Mouse (Mus musculus) MEL (cell line): ENCODE results near the gene Cgnl1. TPM values are rescaled to one million over a fixed set of nuclear protein-coding genes. Genes with fewer than 3 reads are reported as not detected.

Source experiments
- DNase-seq: peaks from one replicate; pipeline ENCODE4 v3.0.0; 2011; ENCODE audit warnings: low read depth, low spot score
- H3K27ac ChIP-seq: 2 replicates; pipeline ENCODE4 v1.5.1; 2012; ENCODE audit warnings: low read depth, mild to moderate bottlenecking, control low read depth, low read length, moderate library complexity; ENCODE audit not compliant: control insufficient read depth
- H3K27me3 ChIP-seq, 2 experiments: fragments of 150-350 bp in 1 of 2; sonication (generic) in 1 of 2; 2 replicates each; pipeline ENCODE4 v1.6.1; 2012; ENCODE audit warnings: low read length in 2 of 2, mild to moderate bottlenecking in 2 of 2, improper control_type of control experiment in 1 of 2, moderate library complexity in 1 of 2; ENCODE audit not compliant: insufficient read depth in 2 of 2, control insufficient read depth in 1 of 2
- H3K36me3 ChIP-seq, 2 experiments: 2 replicates each; pipeline ENCODE4 v1.6.1; 2012 to 2014; ENCODE audit warnings: low read length in 2 of 2, improper control_type of control experiment in 1 of 2, inconsistent platforms in 1 of 2, mild to moderate bottlenecking in 1 of 2; ENCODE audit not compliant: insufficient read depth in 2 of 2, control insufficient read depth in 1 of 2
- H3K4me1 ChIP-seq, 2 experiments: fragments of 150-350 bp in 1 of 2; sonication (generic) in 1 of 2; 2 replicates each; pipeline ENCODE4 v1.6.1; 2012; ENCODE audit warnings: low read length in 2 of 2, improper control_type of control experiment in 1 of 2, mild to moderate bottlenecking in 1 of 2; ENCODE audit not compliant: insufficient read depth in 2 of 2, control insufficient read depth in 1 of 2
- H3K4me3 ChIP-seq, 2 experiments: fragments of 150-350 bp in 1 of 2; sonication (generic) in 1 of 2; 2 replicates each; pipeline ENCODE4 v1.5.1; 2012; ENCODE audit warnings: low read depth in 2 of 2, low read length in 2 of 2, mild to moderate bottlenecking in 2 of 2, moderate library complexity in 2 of 2, control low read depth in 1 of 2, improper control_type of control experiment in 1 of 2; ENCODE audit not compliant: control insufficient read depth in 1 of 2, insufficient read depth in 1 of 2
- H3K79me2 ChIP-seq: 2 replicates; pipeline ENCODE4 v1.6.1; 2012; ENCODE audit warnings: mild to moderate bottlenecking, low read length, moderate library complexity; ENCODE audit not compliant: control insufficient read depth, poor library complexity, insufficient read depth
- H3K9ac ChIP-seq: 2 replicates; pipeline ENCODE4 v1.6.1; 2012; ENCODE audit warnings: low read depth, mild to moderate bottlenecking, control low read depth, low read length, moderate library complexity; ENCODE audit not compliant: control insufficient read depth, poor library complexity, severe bottlenecking
- H3K9me3 ChIP-seq: fragments of 150-350 bp; sonication (generic); replicated peaks from 2 replicates; pipeline ENCODE4 v1.6.1; 2012; ENCODE audit warnings: mild to moderate bottlenecking, low read length, improper control_type of control experiment, moderate library complexity; ENCODE audit not compliant: insufficient read depth
- CHD2 ChIP-seq: IDR thresholded peaks from 2 replicates; pipeline ENCODE4 v1.6.1; 2011; ENCODE audit warnings: low read length, improper control_type of control experiment
- E2F4 ChIP-seq: IDR thresholded peaks from 2 replicates; pipeline ENCODE4 v1.6.1; 2011; ENCODE audit warnings: low read depth, low read length, improper control_type of control experiment, borderline replicate concordance
- GABPA ChIP-seq: IDR thresholded peaks from 2 replicates; pipeline ENCODE4 v1.6.1; 2012; ENCODE audit warnings: low read depth, mild to moderate bottlenecking, inconsistent platforms, low read length, improper control_type of control experiment, moderate library complexity
- GATA1 ChIP-seq: IDR thresholded peaks from 2 replicates; pipeline ENCODE4 v1.6.1; 2011; ENCODE audit warnings: low read depth, low read length, improper control_type of control experiment
- HCFC1 ChIP-seq: IDR thresholded peaks from 2 replicates; pipeline ENCODE4 v1.6.1; 2012; ENCODE audit warnings: low read depth, mild to moderate bottlenecking, inconsistent platforms, low read length, improper control_type of control experiment, moderate library complexity
- MAFK ChIP-seq: IDR thresholded peaks from 2 replicates; pipeline ENCODE4 v1.6.1; 2011; ENCODE audit warnings: low read depth, mild to moderate bottlenecking, low read length, improper control_type of control experiment, borderline replicate concordance
- MYB ChIP-seq: IDR thresholded peaks from 2 replicates; pipeline ENCODE4 v1.6.1; 2011; ENCODE audit warnings: mild to moderate bottlenecking, low read depth, low read length, improper control_type of control experiment
- NELFE ChIP-seq: IDR thresholded peaks from 2 replicates; pipeline ENCODE4 v1.6.1; 2011; ENCODE audit warnings: low read depth, low read length, improper control_type of control experiment
- NRF1 ChIP-seq: IDR thresholded peaks from 2 replicates; pipeline ENCODE4 v1.6.1; 2014; ENCODE audit warnings: low read depth, mild to moderate bottlenecking, inconsistent platforms, low read length, improper control_type of control experiment, moderate library complexity; ENCODE audit not compliant: poor library complexity, insufficient read depth, severe bottlenecking
- RAD21 ChIP-seq: IDR thresholded peaks from 2 replicates; pipeline ENCODE4 v1.6.1; 2011; ENCODE audit warnings: mild to moderate bottlenecking, low read depth, low read length, improper control_type of control experiment
- SIN3A ChIP-seq: IDR thresholded peaks from 2 replicates; pipeline ENCODE4 v1.6.1; 2012; ENCODE audit warnings: low read length, improper control_type of control experiment, inconsistent platforms
- TAL1 ChIP-seq: IDR thresholded peaks from 2 replicates; pipeline ENCODE4 v1.6.1; 2012; ENCODE audit warnings: mild to moderate bottlenecking, inconsistent platforms, low read length, moderate library complexity, mixed read lengths
- ZC3H11A ChIP-seq: IDR thresholded peaks from 2 replicates; pipeline ENCODE4 v1.6.1; 2012; ENCODE audit warnings: low read depth, mild to moderate bottlenecking, inconsistent platforms, low read length, improper control_type of control experiment
- ZKSCAN1 ChIP-seq: IDR thresholded peaks from 2 replicates; pipeline ENCODE4 v1.6.1; 2012; ENCODE audit warnings: low read depth, mild to moderate bottlenecking, inconsistent platforms, low read length, improper control_type of control experiment, moderate library complexity
- ZMIZ1 ChIP-seq: IDR thresholded peaks from 2 replicates; pipeline ENCODE4 v1.6.1; 2012; ENCODE audit warnings: low read depth, mild to moderate bottlenecking, inconsistent platforms, low read length, improper control_type of control experiment, moderate library complexity
- ZNF384 ChIP-seq: IDR thresholded peaks from 2 replicates; pipeline ENCODE4 v1.6.1; 2012; ENCODE audit warnings: low read depth, mild to moderate bottlenecking, inconsistent platforms, low read length, improper control_type of control experiment
- polyA plus RNA-seq, 2 experiments: library from polyadenylated mRNA; stranded (reverse) in 1 of 2; unstranded in 1 of 2; fragments of >175 nt in 1 of 2; fragments of >200 nt in 1 of 2; gene quantifications; 2 replicates each; pipeline versions ENCODE4 v1.2.1 to v1.2.4; 2012; ENCODE audit warnings: low replicate concordance in 2 of 2, low read depth in 1 of 2; ENCODE audit not compliant: insufficient read length in 2 of 2, insufficient read depth in 1 of 2, missing spikeins in 1 of 2
- total RNA-seq: library from RNA; depleted of rRNA; stranded (reverse); fragments of 300-350 nt; gene quantifications from 2 replicates; pipeline ENCODE4 v1.2.3, GENCODE M21; 2012

The Cgnl1 gene
- total and polyA plus RNA-seq, 3 experiments: 0.19 to 0.70 TPM; not detected in 1

DNA sequence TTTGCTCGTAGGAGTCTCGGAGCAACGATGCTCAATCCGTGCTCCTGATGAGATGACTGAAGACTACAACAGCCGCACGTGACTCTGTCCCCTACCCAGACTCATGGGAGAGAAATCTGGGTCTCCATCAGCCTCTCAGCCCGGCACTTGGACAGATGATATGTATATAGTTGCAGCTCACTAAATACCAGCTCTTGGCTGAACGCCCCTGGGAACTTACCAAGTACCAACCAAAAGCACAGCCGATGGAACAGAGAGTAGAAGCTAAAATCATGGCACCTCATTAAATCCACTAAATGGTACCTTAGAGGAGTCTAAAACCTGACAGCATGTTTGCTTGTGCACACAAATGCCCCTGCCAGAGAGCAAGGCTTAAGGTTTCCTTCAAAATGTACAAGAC lies 91.0 kb downstream of the Cgnl1 start:
- no peak for DNase-seq

DNA sequence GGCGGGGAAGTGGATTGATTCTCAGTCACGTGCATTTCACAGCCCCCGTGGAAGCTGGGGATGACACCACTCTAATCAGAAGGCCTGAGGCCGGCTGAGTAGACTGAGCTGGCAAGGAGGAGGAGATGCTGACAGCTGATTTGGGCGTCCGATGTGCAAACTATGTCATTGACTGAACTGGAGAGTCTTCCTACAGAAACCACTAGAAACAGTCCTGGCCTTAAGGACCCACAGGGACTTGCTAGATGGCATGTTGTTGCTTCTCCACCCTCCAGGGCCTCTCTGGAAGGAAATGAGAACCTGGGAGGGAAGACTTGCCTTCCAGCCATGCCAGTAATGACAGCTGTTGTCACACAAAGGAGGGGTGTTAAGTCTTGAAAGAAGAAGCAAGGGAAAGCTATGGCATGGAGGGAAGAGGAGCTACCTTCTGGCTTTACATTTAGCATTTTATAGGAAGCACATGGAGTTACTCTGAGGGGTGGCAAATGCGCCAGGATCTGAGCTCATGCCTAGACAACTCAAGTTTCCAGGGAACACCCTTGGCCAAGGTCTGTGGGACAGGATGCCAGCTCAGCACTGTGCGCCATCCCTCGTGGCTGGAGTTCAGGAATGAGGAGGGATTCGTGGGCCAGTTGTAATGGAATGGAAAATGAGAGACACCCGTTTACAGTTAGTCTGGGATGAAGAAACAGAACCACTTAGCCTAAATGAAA lies 92.1 kb downstream of the Cgnl1 start:
- no peak for TF ChIP-seq E2F4
- TF ChIP-seq, all 39 proteins: peak for 0
- peaks cover 2 to 23% of the 10 kb centered on the region in 2 experiments; a peak in 3 of 4 replicates for H3K4me1 ChIP-seq
- no peaks in the 10 kb centered on the region for H3K9me3 ChIP-seq
- no peak overlapping the region for H3K27ac ChIP-seq
- no peak overlapping the region for H3K4me3 ChIP-seq
- H3K36me3 ChIP-seq: peaks cover 0 to 6% of the 10 kb centered on the region in 2 experiments; a peak in 2 of 4 replicates
- H3K79me2 ChIP-seq: no peaks in the 10 kb centered on the region
- no peak overlapping the region for H3K9ac ChIP-seq
- no peaks in the 10 kb centered on the region for H3K27me3 ChIP-seq
- peak; percentile 10 for DNase-seq

More for the DNA sequence above, 91.0 kb downstream of the Cgnl1 start:
- peaks cover 0 to 6% of the 10 kb centered on the region in 2 experiments; a peak in 2 of 4 replicates for H3K36me3 ChIP-seq
- peaks cover 2 to 23% of the 10 kb centered on the region in 2 experiments; a peak in 3 of 4 replicates for H3K4me1 ChIP-seq
- no peaks in the 10 kb centered on the region for H3K79me2 ChIP-seq
- H3K9ac ChIP-seq: no peak overlapping the region
- no peak overlapping the region for H3K27ac ChIP-seq
- no peaks in the 10 kb centered on the region; a peak in 1 of 4 replicates for H3K27me3 ChIP-seq
- H3K9me3 ChIP-seq: no peaks in the 10 kb centered on the region
- TF ChIP-seq ZC3H11A (no peak), GATA1 (no peak), NRF1 (no peak), ZNF384 (no peak), MAFK (no peak), RAD21 (no peak), GABPA (no peak), CHD2 (no peak), TAL1 (no peak), ZKSCAN1 (no peak), SIN3A (no peak), NELFE (no peak), HCFC1 (no peak), MYB (no peak), E2F4 (no peak), ZMIZ1 (no peak)
- TF ChIP-seq, all 39 proteins: peak for 0
- no peak overlapping the region for H3K4me3 ChIP-seq
